Mouse (Mus musculus): ENCODE results near the gene Copg2.
"Not testable (repeated sequence)": the region's sequence is repeated elsewhere in the genome, so short reads cannot be mapped to it uniquely, and the experiment has no call there.

Gene Copg2

GRCm38 (mm10) chr6:30813626-30814025, 83.0 kb downstream of the Copg2 start:
- DNase-seq (ENCODE audit: low spot score), result no peak

- DNase-seq (ENCODE audit: low spot score), result no peak
Observed at GRCm38 (mm10) chr6:30805053-30805752, 91.4 kb downstream of the Copg2 start.

GRCm38 (mm10) chr6:30804389-30805052, 92.1 kb downstream of the Copg2 start:
- DNase-seq (ENCODE audit: low spot score), result peak; percentile 15

GRCm38 (mm10) chr6:30802915-30803314, 93.7 kb downstream of the Copg2 start:
- not testable (repeated sequence) for DNase-seq (ENCODE audit: low spot score)

GRCm38 (mm10) chr6:30751209-30751608, 145.4 kb downstream of the Copg2 start:
- DNase-seq (ENCODE audit: low spot score), result no peak

GRCm38 (mm10) chr6:30750482-30750881, 146.1 kb downstream of the Copg2 start:
- DNase-seq (ENCODE audit: low spot score), result no peak

GRCm38 (mm10) chr6:30749892-30750291, 146.7 kb downstream of the Copg2 start:
- no peak for DNase-seq (ENCODE audit: low spot score)

- no peak for DNase-seq (ENCODE audit: low spot score)
Observed at GRCm38 (mm10) chr6:30749042-30749689, 147.4 kb downstream of the Copg2 start.

- no peak for DNase-seq (ENCODE audit: low spot score)
Observed at GRCm38 (mm10) chr6:30748358-30748910, 148.2 kb downstream of the Copg2 start.

- DNase-seq (ENCODE audit: low spot score), result no peak
Observed at GRCm38 (mm10) chr6:30747631-30748357, 148.8 kb downstream of the Copg2 start.

- no peak for DNase-seq (ENCODE audit: low spot score)
Observed at GRCm38 (mm10) chr6:30745591-30745990, 151.0 kb downstream of the Copg2 start.

- no peak for DNase-seq (ENCODE audit: low spot score)
Observed at GRCm38 (mm10) chr6:30744846-30745245, 151.7 kb downstream of the Copg2 start.

- DNase-seq (ENCODE audit: low spot score), result no peak
Observed at GRCm38 (mm10) chr6:30739177-30739747, 157.3 kb downstream of the Copg2 start.

GRCm38 (mm10) chr6:30738464-30739006, 158.1 kb downstream of the Copg2 start:
- DNase-seq (ENCODE audit: low spot score), result no peak

GRCm38 (mm10) chr6:30737548-30738463, 158.8 kb downstream of the Copg2 start:
- peak; percentile 70 for DNase-seq (ENCODE audit: low spot score)

GRCm38 (mm10) chr6:30736864-30737547, 159.6 kb downstream of the Copg2 start:
- DNase-seq (ENCODE audit: low spot score), result peak; percentile 72

- no peak for DNase-seq (ENCODE audit: low spot score)
Observed at GRCm38 (mm10) chr6:30736372-30736762, 160.2 kb downstream of the Copg2 start.

GRCm38 (mm10) chr6:30735728-30736371, 160.7 kb downstream of the Copg2 start:
- DNase-seq (ENCODE audit: low spot score), result no peak

All from ovary, postnatal 36 days (tissue).